Mouse (Mus musculus) lung, postnatal 0 days (tissue): ENCODE data around the gene Bckdha. TPM values are rescaled to one million over a fixed set of nuclear protein-coding genes. Genes with fewer than 3 reads are reported as not detected.

Experiments used
- ATAC-seq: fragments of 200-750 bp; cut with Nextera tagmentation; 2 replicates; pipeline ENCODE4 v1.8.0; 2017; ENCODE audit warnings: moderate library complexity
- DNase-seq: peaks from one replicate; pipeline ENCODE4 v3.0.0-alpha.2; 2016; ENCODE audit warnings: low spot score
- H3K27ac ChIP-seq: fragments of 300-500 bp; sonication (generic); 2 replicates; pipeline ENCODE4 v1.5.1; 2014; ENCODE audit warnings: antibody characterized with exemption, mild to moderate bottlenecking, low read length, mixed read lengths
- H3K27me3 ChIP-seq: fragments of 300-500 bp; sonication (generic); replicated peaks from 2 replicates; pipeline ENCODE4 v1.6.1; 2014; ENCODE audit warnings: low read length, mixed read lengths; ENCODE audit not compliant: insufficient read depth
- H3K36me3 ChIP-seq: fragments of 300-500 bp; sonication (generic); 2 replicates; pipeline ENCODE4 v1.6.1; 2014; ENCODE audit warnings: low read length, mixed read lengths; ENCODE audit not compliant: insufficient read depth
- H3K4me1 ChIP-seq: fragments of 300-500 bp; sonication (generic); 2 replicates; pipeline ENCODE4 v1.6.1; 2014; ENCODE audit warnings: antibody characterized with exemption, low read depth, low read length, mixed read lengths; ENCODE audit not compliant: insufficient read depth
- H3K4me2 ChIP-seq: fragments of 300-500 bp; sonication (generic); replicated peaks from 2 replicates; pipeline ENCODE4 v1.6.1; 2014; ENCODE audit warnings: low read depth, mild to moderate bottlenecking, low read length, moderate library complexity, mixed read lengths
- H3K4me3 ChIP-seq: fragments of 300-500 bp; sonication (generic); 2 replicates; pipeline ENCODE4 v1.5.1; 2014; ENCODE audit warnings: low read depth, low read length
- H3K9ac ChIP-seq: fragments of 300-500 bp; sonication (generic); replicated peaks from 2 replicates; pipeline ENCODE4 v1.6.1; 2014; ENCODE audit warnings: low read depth, mild to moderate bottlenecking
- H3K9me3 ChIP-seq: fragments of 300-500 bp; sonication (generic); 2 replicates; pipeline ENCODE4 v1.6.1; 2016; ENCODE audit warnings: low read length, mixed read lengths
- CTCF ChIP-seq: IDR thresholded peaks from 2 replicates; pipeline ENCODE4 v1.5.1; 2016; ENCODE audit warnings: antibody characterized with exemption, mild to moderate bottlenecking
- EP300 ChIP-seq: IDR thresholded peaks from 2 replicates; pipeline ENCODE4 v1.6.1; 2016; ENCODE audit warnings: antibody characterized with exemption, mild to moderate bottlenecking, control low read depth
- WGBS: fragments of 180-500 bp; shearing (Covaris S2); extraction: QIAGEN DNeasy Blood & Tissue Kit; methylation state at CpG from one replicate; pipeline ENCODE4 v1.1.7; 2014; 5-methylcytosine and 5-hydroxymethylcytosine counted together
- polyA plus RNA-seq: library from polyadenylated mRNA; unstranded; fragments of >200 nt; fragmentation: Nextera tagmentation; extraction: Ambion mirVana; gene quantifications from 2 replicates; pipeline ENCODE4 v1.2.1, GENCODE M21; 2015

Gene Bckdha
- polyA plus RNA-seq, 1 experiment from 2014 or later, result 71.7 TPM

GRCm38 (mm10) chr7:25644631-25645030 lies 14.2 kb downstream of the Bckdha start:
- H3K4me3 ChIP-seq, result no peak overlapping the region

DNA sequence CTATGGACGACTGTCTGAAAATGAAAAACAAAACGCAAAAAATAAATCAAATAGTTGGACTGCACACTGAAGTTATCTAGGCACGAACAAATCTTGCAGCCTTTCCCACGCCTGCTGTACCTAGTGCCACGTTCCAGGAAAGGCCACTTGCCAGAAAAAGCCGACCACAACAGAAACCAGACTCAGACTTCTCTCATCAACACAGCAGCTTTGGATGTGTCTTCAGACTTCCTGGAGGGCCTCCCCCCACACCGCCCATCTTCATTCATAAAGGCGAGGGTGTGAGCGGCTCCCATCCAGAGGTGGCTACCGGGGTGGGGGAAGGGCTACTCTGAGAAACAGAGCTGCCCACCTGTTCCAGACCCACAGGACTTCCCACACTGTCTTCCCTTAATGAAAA lies 14.6 kb downstream of the Bckdha start:
- Histone ChIP-seq H3K9ac (no peak overlapping the region), H3K4me2 (no peak overlapping the region), H3K4me3 (no peak overlapping the region), H3K36me3 (0 out of 2 replicates have a peak, but pooled peaks cover 3% of the 10 kb centered on the region), H3K9me3 (no peaks in the 10 kb centered on the region), H3K27me3 (no peaks in the 10 kb centered on the region), H3K27ac (no peak overlapping the region), H3K4me1 (no peaks in the 10 kb centered on the region)
- WGBS, result 68% methylated on average over 10 of the region's 10 CpGs
- ATAC-seq, result no peak
- TF ChIP-seq CTCF, result no peak
- TF ChIP-seq EP300, result no peak
- no peak for DNase-seq

More at GRCm38 (mm10) chr7:25644631-25645030, 14.2 kb downstream of the Bckdha start:
- Histone ChIP-seq H3K9me3 (no peaks in the 10 kb centered on the region), H3K36me3 (0 out of 2 replicates have a peak, but pooled peaks cover 3% of the 10 kb centered on the region), H3K27me3 (no peaks in the 10 kb centered on the region), H3K27ac (no peak overlapping the region), H3K4me1 (no peaks in the 10 kb centered on the region), H3K4me2 (no peak overlapping the region), H3K9ac (no peak overlapping the region)
- DNase-seq (no peak), ATAC-seq (no peak)
- WGBS, result 82% methylated on average over 4 of the region's 4 CpGs
- TF ChIP-seq EP300, result no peak
- TF ChIP-seq CTCF, result no peak

- ATAC-seq (no peak), DNase-seq (no peak)
- Histone ChIP-seq H3K9me3 (no peaks in the 10 kb centered on the region), H3K27me3 (no peaks in the 10 kb centered on the region), H3K4me2 (no peak overlapping the region), H3K36me3 (peaks cover 3% of the 10 kb centered on the region), H3K27ac (no peak overlapping the region), H3K4me3 (no peak overlapping the region), H3K9ac (no peak overlapping the region), H3K4me1 (no peaks in the 10 kb centered on the region)
- 93% methylated on average over 4 of the region's 4 CpGs for WGBS
- TF ChIP-seq EP300 (no peak), CTCF (no peak)
Observed at GRCm38 (mm10) chr7:25639754-25640153, 19.0 kb downstream of the Bckdha start.

GRCm38 (mm10) chr7:25637099-25637498 lies 21.7 kb downstream of the Bckdha start:
- Histone ChIP-seq H3K9ac (no peak overlapping the region), H3K27ac (no peak overlapping the region), H3K4me3 (no peak overlapping the region), H3K36me3 (peaks cover 6% of the 10 kb centered on the region), H3K27me3 (no peaks in the 10 kb centered on the region), H3K9me3 (no peaks in the 10 kb centered on the region), H3K4me1 (no peaks in the 10 kb centered on the region), H3K4me2 (no peak overlapping the region)
- ATAC-seq, result no peak
- DNase-seq, result no peak
- no peak for TF ChIP-seq CTCF
- no peak for TF ChIP-seq EP300
- WGBS, result 91% methylated on average over 5 of the region's 5 CpGs

DNA sequence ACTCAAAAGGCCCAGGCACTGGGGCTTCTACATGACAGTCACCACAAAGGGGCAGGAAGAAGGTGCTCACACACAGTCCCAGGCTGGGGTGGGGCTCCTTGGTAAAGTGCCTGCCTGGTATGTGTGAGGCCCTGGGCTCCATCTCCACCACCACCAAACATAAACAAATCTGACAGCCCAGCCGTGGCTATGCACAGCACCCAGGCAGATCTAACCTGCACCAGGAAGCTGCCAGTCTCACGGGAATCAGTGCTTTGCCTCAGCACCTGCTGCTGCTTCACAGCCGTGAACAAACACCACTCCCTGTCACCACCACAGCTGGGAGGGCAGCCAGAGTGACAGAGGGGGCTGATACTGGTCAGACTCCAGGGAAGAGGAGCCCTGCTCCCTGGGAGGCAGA lies 22.4 kb downstream of the Bckdha start:
- ATAC-seq (no peak), DNase-seq (no peak)
- TF ChIP-seq CTCF, result no peak
- TF ChIP-seq EP300, result no peak
- H3K4me1 ChIP-seq, result no peaks in the 10 kb centered on the region
- H3K9me3 ChIP-seq, result no peaks in the 10 kb centered on the region
- H3K27me3 ChIP-seq, result no peaks in the 10 kb centered on the region
- no peak overlapping the region for H3K27ac ChIP-seq
- WGBS, result 14% methylated on average over 3 of the region's 3 CpGs
- H3K9ac ChIP-seq, result no peak overlapping the region
- H3K4me3 ChIP-seq, result no peak overlapping the region
- H3K4me2 ChIP-seq, result no peak overlapping the region
- H3K36me3 ChIP-seq, result peaks cover 6% of the 10 kb centered on the region

DNA sequence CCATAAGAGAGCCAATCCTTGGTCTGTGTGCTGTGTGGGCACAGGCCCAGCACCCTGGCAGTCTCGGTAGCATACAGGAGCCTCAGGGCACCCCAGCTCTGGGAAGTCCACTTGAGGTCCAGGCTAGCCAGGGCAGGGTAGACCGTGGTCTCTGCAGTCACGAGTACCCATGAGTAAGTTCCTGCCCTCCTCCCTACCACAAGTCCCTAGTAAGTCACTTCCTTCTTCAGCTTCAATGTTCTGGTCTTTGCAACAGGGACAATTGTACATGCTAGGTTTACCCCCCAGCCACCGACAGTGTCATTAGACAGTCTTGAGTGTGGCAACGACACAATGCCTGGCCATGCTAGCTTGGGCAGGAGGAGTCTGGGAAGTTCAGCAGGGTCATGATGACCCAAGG lies 26.1 kb downstream of the Bckdha start:
- Histone ChIP-seq H3K4me1 (peaks cover 6% of the 10 kb centered on the region; the same call in 1 of the 2 replicates), H3K27me3 (no peaks in the 10 kb centered on the region), H3K4me2 (no peak overlapping the region), H3K9me3 (no peaks in the 10 kb centered on the region), H3K4me3 (no peak overlapping the region), H3K9ac (no peak overlapping the region), H3K36me3 (peaks cover 6% of the 10 kb centered on the region), H3K27ac (no peak overlapping the region)
- peak; percentile 37 for ATAC-seq
- WGBS, result 79% methylated on average over 5 of the region's 5 CpGs
- TF ChIP-seq EP300, result no peak
- TF ChIP-seq CTCF, result no peak
- peak; percentile 51 for DNase-seq

GRCm38 (mm10) chr7:25628323-25628620 lies 30.5 kb downstream of the Bckdha start:
- peak overlapping the region; percentile 77 for H3K4me2 ChIP-seq
- H3K27ac ChIP-seq, result no peak overlapping the region
- no peaks in the 10 kb centered on the region for H3K9me3 ChIP-seq
- peaks cover 13% of the 10 kb centered on the region; the same call in 1 of the 2 replicates for H3K4me1 ChIP-seq
- WGBS, result 58% methylated on average over 8 of the region's 8 CpGs
- H3K4me3 ChIP-seq, result no peak overlapping the region
- no peak for ATAC-seq
- TF ChIP-seq CTCF (no peak), EP300 (no peak)
- H3K36me3 ChIP-seq, result peaks cover 14% of the 10 kb centered on the region
- no peaks in the 10 kb centered on the region for H3K27me3 ChIP-seq
- DNase-seq, result no peak
- no peak overlapping the region for H3K9ac ChIP-seq
